Mouse (Mus musculus): ENCODE results near the gene Aamp. TPM values are rescaled to one million over a fixed set of nuclear protein-coding genes. Genes with fewer than 3 reads are reported as not detected.
A peak's percentile ranks its signal among the peaks of the same experiment; 100 is the strongest.
"Not testable (repeated sequence)": the region's sequence is repeated elsewhere in the genome, so short reads cannot be mapped to it uniquely, and the experiment has no call there.

Aamp gene
- polyA plus RNA-seq (2012; rRNA removed) (174 and 181 TPM in 2 replicates), polyA plus RNA-seq (2014; fragmentation: Nextera tagmentation; extraction: Ambion mirVana) (228 and 238 TPM in 2 replicates)

- peak within 1 kb of the TSS; percentile 85 for H3K4me2 ChIP-seq (replicated peaks; ENCODE audit: low read depth, low read length, severe bottlenecking)
- peak within 1 kb of the TSS; percentile 88 for H3K4me3 ChIP-seq (replicated peaks; ENCODE audit: low read length)
- peak; percentile 65; the same call in 1 of the 2 replicates for TF ChIP-seq POLR2A (IDR thresholded peaks at IDR 0.05; ENCODE audit: borderline replicate concordance, extremely low read depth, insufficient read depth, insufficient read length)
- H3K4me1 ChIP-seq (ENCODE audit: control insufficient read depth, insufficient read depth, low read length), result peaks cover 9% of the 10 kb centered on the region
- peak within 1 kb of the TSS; percentile 79; the same call in 1 of the 2 replicates for H3K27ac ChIP-seq (replicated peaks; ENCODE audit: low read depth, low read length)
- peaks cover 50% of the 10 kb centered on the region for H3K36me3 ChIP-seq (ENCODE audit: control insufficient read depth, insufficient read depth, low read length)
- WGBS, result under 1% methylated on average over 56 of the region's 56 CpGs
- peak; percentile 100 for DNase-seq (ENCODE audit: low spot score)
- H3K9ac ChIP-seq (ENCODE audit: low read depth, low read length, severe bottlenecking), result peak within 1 kb of the TSS; percentile 86
- peak; percentile 97 for ATAC-seq (ENCODE audit: low FRiP score, low read depth)
- no peaks in the 10 kb centered on the region for H3K27me3 ChIP-seq (ENCODE audit: control insufficient read depth, insufficient read depth, low read length)
- H3K9me3 ChIP-seq (ENCODE audit: control insufficient read depth, low read length), result no peaks in the 10 kb centered on the region
Observed at GRCm38 (mm10) chr1:74284543-74285160, at the start of gene Aamp, which contains the start of gene Pnkd. Gene Aamp (minus strand): TSS chr1:74284738. Gene Pnkd (plus strand): TSS chr1:74284930.

DNA sequence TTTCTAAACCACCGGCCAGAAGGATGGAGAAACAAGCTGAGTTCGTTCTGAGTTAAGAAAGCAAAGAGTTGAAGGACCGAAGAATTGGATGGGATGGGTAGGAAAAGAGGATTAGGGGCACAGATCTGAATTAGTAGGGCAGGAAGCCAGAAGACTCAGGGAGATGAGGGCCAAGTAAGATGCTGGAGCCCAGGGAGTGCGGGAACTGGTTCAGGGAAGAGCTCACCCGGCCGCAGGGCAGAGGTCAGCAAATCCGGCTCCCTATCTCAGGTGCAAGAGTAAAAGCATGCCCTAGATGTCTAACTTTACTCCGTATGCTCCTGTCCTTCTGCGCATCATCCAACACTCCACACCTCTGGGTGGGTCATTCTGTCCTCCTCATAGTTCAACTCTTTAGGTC, 48.4 kb upstream of the Aamp start:
- Histone ChIP-seq H3K9me3 (ENCODE audit: control insufficient read depth, low read length) (no peaks in the 10 kb centered on the region), H3K4me2 (replicated peaks; ENCODE audit: low read depth, low read length, severe bottlenecking) (peak overlapping the region; percentile 82), H3K27ac (replicated peaks; ENCODE audit: low read depth, low read length) (peak overlapping the region; percentile 44; the same call in 1 of the 2 replicates), H3K4me1 (ENCODE audit: control insufficient read depth, insufficient read depth, low read length) (peaks cover 20% of the 10 kb centered on the region), H3K9ac (ENCODE audit: low read depth, low read length, severe bottlenecking) (peak overlapping the region; percentile 55), H3K4me3 (replicated peaks; ENCODE audit: low read length) (peak overlapping the region; percentile 51), H3K36me3 (ENCODE audit: control insufficient read depth, insufficient read depth, low read length) (no peaks in the 10 kb centered on the region), H3K27me3 (ENCODE audit: control insufficient read depth, insufficient read depth, low read length) (no peaks in the 10 kb centered on the region)
- no peak for DNase-seq (ENCODE audit: low spot score)
- TF ChIP-seq POLR2A (IDR thresholded peaks at IDR 0.05; ENCODE audit: borderline replicate concordance, extremely low read depth, insufficient read depth, insufficient read length), result no peak
- no peak for ATAC-seq (ENCODE audit: low FRiP score, low read depth)
- 3% methylated on average over 5 of the region's 9 CpGs for WGBS

DNA sequence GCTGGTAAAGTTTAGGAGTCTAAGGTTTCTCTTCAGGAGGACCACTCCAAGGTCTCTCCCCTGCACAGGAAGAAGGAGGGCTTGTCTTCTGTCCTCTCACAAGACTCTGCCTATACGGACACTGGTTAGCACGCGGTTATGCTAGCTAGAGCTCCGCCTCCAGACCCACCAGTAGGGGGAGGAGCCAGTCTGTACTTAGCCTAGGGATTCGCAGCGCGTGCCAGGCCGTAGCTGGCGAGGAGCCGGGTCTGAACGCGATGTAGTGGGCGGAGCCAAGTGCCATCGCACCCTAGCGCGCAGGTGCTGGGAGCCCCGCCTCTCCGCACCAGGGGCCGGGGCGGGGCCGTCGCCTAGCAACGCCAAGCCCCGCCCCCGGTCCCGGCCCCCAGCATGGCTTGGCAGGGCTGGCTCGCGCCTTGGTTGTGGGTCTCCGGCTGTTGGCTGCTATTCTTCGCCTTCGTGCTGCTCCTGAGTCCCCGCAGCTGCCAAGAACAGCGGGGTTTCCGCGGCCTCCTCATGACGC, 47.8 kb upstream of the Aamp start:
- Histone ChIP-seq H3K27ac (replicated peaks; ENCODE audit: low read depth, low read length) (peak overlapping the region; percentile 44; the same call in 1 of the 2 replicates), H3K4me3 (replicated peaks; ENCODE audit: low read length) (peak overlapping the region; percentile 51), H3K4me1 (ENCODE audit: control insufficient read depth, insufficient read depth, low read length) (peaks cover 20% of the 10 kb centered on the region), H3K9ac (ENCODE audit: low read depth, low read length, severe bottlenecking) (peak overlapping the region; percentile 55), H3K27me3 (ENCODE audit: control insufficient read depth, insufficient read depth, low read length) (no peaks in the 10 kb centered on the region), H3K9me3 (ENCODE audit: control insufficient read depth, low read length) (no peaks in the 10 kb centered on the region), H3K4me2 (replicated peaks; ENCODE audit: low read depth, low read length, severe bottlenecking) (peak overlapping the region; percentile 82), H3K36me3 (ENCODE audit: control insufficient read depth, insufficient read depth, low read length) (no peaks in the 10 kb centered on the region)
- DNase-seq (ENCODE audit: low spot score) (peak; percentile 95), ATAC-seq (ENCODE audit: low FRiP score, low read depth) (peak; percentile 93)
- TF ChIP-seq POLR2A (IDR thresholded peaks at IDR 0.05; ENCODE audit: borderline replicate concordance, extremely low read depth, insufficient read depth, insufficient read length), result peak; percentile 25; the same call in 1 of the 2 replicates
- WGBS, result under 1% methylated on average over 34 of the region's 36 CpGs

- DNase-seq (ENCODE audit: low spot score), result no peak
- Histone ChIP-seq H3K36me3 (ENCODE audit: control insufficient read depth, insufficient read depth, low read length) (no peaks in the 10 kb centered on the region), H3K4me3 (replicated peaks; ENCODE audit: low read length) (no peak overlapping the region), H3K27me3 (ENCODE audit: control insufficient read depth, insufficient read depth, low read length) (no peaks in the 10 kb centered on the region), H3K9me3 (ENCODE audit: control insufficient read depth, low read length) (no peaks in the 10 kb centered on the region), H3K4me1 (ENCODE audit: control insufficient read depth, insufficient read depth, low read length) (peaks cover 20% of the 10 kb centered on the region), H3K27ac (replicated peaks; ENCODE audit: low read depth, low read length) (no peak overlapping the region; the same call in 1 of the 2 replicates), H3K4me2 (replicated peaks; ENCODE audit: low read depth, low read length, severe bottlenecking) (no peak overlapping the region), H3K9ac (ENCODE audit: low read depth, low read length, severe bottlenecking) (no peak overlapping the region)
- ATAC-seq (ENCODE audit: low FRiP score, low read depth), result no peak
- TF ChIP-seq POLR2A (IDR thresholded peaks at IDR 0.05; ENCODE audit: borderline replicate concordance, extremely low read depth, insufficient read depth, insufficient read length), result no peak
- 72% methylated on average over 4 of the region's 4 CpGs for WGBS
Observed at GRCm38 (mm10) chr1:74331046-74331681, 46.6 kb upstream of the Aamp start.

DNA sequence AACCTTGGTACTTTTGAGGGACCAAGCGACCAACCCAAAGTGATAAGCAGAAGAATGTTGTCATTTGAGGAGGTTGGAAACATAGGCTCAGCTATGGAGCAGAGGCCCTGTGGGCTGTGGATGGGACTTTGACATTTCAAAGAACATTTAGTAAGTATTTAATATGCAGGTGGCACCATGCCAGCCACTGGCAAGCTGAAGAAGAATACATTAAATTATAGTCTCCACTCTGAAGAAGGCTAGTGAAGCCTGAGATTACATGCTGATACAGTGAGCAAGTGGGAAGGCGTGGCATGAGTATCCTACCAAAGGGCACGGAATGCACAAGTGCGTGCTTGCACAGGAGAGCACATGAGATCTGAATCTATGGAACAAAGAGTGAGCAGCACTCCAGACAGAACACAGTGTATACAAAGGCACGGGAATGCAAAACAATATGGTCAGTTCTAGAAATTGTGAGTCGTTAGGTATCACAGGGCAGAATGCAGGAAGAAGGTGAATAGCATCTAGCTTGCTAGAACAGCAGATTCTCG, 45.4 kb upstream of the Aamp start:
- ATAC-seq (ENCODE audit: low FRiP score, low read depth), result no peak
- WGBS, result 80% methylated on average over 7 of the region's 7 CpGs
- no peaks in the 10 kb centered on the region for H3K9me3 ChIP-seq (ENCODE audit: control insufficient read depth, low read length)
- H3K27me3 ChIP-seq (ENCODE audit: control insufficient read depth, insufficient read depth, low read length), result no peaks in the 10 kb centered on the region
- H3K4me2 ChIP-seq (replicated peaks; ENCODE audit: low read depth, low read length, severe bottlenecking), result no peak overlapping the region
- H3K4me1 ChIP-seq (ENCODE audit: control insufficient read depth, insufficient read depth, low read length), result peaks cover 18% of the 10 kb centered on the region
- H3K9ac ChIP-seq (ENCODE audit: low read depth, low read length, severe bottlenecking), result no peak overlapping the region
- no peak for DNase-seq (ENCODE audit: low spot score)
- no peak overlapping the region for H3K4me3 ChIP-seq (replicated peaks; ENCODE audit: low read length)
- no peaks in the 10 kb centered on the region for H3K36me3 ChIP-seq (ENCODE audit: control insufficient read depth, insufficient read depth, low read length)
- H3K27ac ChIP-seq (replicated peaks; ENCODE audit: low read depth, low read length), result no peak overlapping the region
- no peak for TF ChIP-seq POLR2A (IDR thresholded peaks at IDR 0.05; ENCODE audit: borderline replicate concordance, extremely low read depth, insufficient read depth, insufficient read length)

DNA sequence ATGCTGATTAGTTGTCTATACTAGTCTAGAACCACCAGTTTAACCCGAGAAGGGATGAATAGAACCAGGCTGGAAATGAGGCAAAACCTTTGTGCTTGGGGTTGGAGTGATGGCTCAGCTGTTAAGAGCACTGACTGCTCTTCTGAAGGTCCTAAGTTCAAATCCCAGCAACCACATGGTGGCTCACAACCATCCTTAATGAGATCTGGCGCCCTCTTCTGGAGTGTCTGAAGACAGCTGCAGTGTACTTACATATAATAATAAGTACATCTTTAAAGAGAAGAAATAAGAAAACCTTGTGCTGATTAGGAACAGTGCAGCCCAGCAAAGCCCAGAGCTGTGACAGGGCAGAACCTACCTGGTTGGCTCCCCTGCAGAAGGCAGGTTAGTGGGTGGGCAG, 42.4 kb upstream of the Aamp start:
- not testable (repeated sequence) for H3K4me2 ChIP-seq (replicated peaks; ENCODE audit: low read depth, low read length, severe bottlenecking); H3K36me3 ChIP-seq (ENCODE audit: control insufficient read depth, insufficient read depth, low read length); H3K4me1 ChIP-seq (ENCODE audit: control insufficient read depth, insufficient read depth, low read length); H3K9me3 ChIP-seq (ENCODE audit: control insufficient read depth, low read length); H3K4me3 ChIP-seq (replicated peaks; ENCODE audit: low read length); H3K27ac ChIP-seq (replicated peaks; ENCODE audit: low read depth, low read length); ATAC-seq (ENCODE audit: low FRiP score, low read depth); DNase-seq (ENCODE audit: low spot score); H3K9ac ChIP-seq (ENCODE audit: low read depth, low read length, severe bottlenecking); H3K27me3 ChIP-seq (ENCODE audit: control insufficient read depth, insufficient read depth, low read length)
- WGBS, result 73% methylated on average over 2 of the region's 2 CpGs

Measured in limb, embryonic 14.5 days (tissue).